Mouse (Mus musculus): ENCODE data around the gene Gpatch3.

Gpatch3 gene

DNA sequence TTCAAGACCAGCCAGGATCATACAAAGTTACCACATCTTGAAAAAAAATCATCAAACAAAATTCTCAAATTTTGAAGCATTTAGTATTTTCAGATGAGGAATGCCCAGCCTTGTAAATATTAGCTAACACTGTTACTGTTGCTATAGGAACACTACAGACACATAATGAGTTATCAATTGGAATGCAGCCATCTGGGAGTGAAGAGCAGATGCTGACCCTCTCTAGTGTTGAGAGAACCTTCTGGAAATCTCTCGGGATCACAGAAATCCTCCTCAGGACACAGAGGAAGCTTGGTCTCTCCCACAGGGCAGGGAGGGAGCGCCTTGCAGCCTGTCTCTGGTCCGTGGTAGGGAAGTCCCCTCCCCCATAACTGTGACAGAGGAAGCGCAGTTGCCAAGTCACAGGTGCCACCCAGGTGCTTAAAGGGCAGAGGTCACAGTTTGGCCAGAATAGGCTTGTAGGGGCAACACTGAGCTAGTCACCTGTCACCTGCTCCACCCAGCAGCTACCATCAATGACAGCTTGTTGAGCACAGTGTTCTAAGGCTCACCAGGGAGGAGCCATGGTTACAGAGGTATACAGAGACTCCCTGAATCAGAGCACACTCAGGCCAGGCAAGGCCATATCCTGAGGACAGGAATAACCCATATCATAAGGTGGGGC, 45.1 kb downstream of the Gpatch3 start:
- peak in 1 of 2 experiments; percentile 1 for DNase-seq (ENCODE audit: inconsistent age in 2 of 2, low spot score in 1 of 2)

DNA sequence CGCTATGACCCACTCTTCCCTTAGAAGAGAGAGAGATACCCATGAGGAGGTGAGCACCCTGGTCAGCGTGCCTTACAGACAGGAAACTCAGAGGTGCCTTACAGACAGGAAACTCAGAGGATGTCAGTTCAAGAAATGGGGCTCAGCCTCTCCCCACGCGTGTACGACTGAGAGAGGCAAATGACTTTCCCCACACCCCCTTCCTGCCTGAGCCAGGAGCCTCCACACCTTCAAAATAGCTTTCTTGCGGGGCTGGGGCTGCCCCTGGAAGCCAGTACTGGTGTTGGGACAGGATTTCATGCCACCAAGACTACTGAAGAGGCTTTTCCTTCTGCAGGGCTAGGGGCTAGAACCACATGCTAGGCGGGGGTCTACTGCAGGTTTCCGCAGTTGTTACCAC, 46.1 kb downstream of the Gpatch3 start:
- peak in 1 of 2 experiments; percentile 2 for DNase-seq (ENCODE audit: inconsistent age in 2 of 2, low spot score in 1 of 2)

DNA sequence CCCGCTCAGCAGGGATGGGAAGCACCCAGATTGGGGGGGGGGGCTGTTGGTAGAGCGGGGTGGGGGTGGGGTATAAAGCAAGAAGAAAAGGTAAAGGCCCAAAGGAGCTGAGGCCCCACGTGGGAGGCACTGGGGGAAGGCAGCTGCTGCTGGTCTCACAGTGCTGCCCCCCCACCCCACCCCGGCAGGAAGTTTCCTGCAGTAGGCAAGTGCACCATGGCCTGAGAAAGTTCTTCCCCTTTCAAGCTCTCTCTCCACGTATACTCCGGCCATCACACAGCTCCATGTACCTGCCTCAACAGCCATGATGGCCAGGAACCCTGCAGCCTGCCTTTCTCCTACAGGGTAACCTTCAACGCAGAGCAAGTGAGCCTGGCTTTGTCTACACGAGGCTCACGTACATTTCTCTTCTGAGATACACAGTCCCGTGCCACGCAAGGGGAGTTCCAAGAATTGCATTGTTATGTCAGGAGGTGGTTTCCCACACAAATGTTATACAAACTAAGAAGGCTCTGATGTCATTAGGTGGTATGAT, 47.7 kb downstream of the Gpatch3 start:
- DNase-seq (ENCODE audit: inconsistent age in 2 of 2, low spot score in 1 of 2), result no peak

DNA sequence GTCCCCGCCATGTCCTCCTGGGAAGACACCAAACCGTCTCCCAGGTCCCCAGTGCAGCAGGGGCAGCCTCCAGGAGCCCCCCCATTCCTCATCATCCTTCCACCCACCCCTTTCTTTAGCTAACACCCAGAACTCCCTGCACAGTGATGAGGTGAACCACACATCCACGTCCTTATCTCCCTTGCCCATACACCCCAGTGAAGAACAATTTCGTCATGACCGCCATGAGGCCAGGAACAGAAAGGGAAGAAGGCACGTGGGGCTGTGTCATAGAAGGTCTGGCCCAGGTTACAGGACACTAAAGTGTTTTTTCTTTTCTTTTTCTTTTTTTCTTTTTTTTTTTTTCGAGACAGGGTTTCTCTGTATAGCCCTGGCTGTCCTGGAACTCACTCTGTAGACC, 50.3 kb downstream of the Gpatch3 start:
- no peak for DNase-seq (ENCODE audit: inconsistent age in 2 of 2, low spot score in 1 of 2)

DNA sequence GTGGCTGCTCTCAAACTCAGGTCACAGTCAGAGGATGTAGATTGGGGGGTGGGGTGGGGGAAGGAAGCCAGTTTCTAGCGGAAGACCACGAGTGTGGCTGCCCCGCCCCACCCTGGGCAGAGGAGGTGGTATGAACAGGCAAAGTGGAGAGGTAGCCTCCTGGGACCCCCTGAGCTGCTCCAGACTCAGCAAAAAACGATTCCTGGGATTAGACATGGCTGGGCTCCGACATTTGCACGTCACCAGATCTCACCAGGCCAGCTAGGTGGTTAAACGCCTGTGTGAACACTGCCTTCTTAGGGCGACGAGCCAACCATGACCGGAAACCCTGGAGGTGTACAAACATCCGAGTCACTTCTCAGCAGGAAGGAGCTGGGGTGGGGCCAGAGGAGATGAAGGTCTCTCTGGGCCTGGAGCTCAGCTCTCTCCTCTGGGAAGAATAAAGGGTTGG, 51.1 kb downstream of the Gpatch3 start:
- peak; percentile 63 to 75 for DNase-seq (ENCODE audit: inconsistent age in 2 of 2, low spot score in 1 of 2)

DNA sequence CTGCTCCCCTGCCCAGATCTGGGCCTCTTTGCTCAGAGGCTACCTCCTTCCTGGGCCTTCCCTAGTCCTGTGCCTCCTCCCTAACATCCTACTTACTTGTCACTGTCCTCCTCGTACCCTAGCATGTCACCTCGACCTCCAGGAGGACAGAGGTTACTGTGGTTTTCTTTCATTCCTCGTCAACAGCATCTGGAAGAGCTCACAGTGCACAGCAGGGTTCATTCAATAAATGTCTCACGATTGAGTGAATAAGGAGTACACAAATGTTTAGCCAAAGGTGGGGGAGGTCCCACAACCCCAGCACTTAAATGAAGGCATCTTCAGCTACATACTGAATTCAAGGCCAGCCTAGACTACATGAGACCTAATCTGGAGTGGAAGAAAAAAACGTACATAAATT, 51.7 kb downstream of the Gpatch3 start:
- no peak for DNase-seq (ENCODE audit: inconsistent age in 2 of 2, low spot score in 1 of 2)

DNA sequence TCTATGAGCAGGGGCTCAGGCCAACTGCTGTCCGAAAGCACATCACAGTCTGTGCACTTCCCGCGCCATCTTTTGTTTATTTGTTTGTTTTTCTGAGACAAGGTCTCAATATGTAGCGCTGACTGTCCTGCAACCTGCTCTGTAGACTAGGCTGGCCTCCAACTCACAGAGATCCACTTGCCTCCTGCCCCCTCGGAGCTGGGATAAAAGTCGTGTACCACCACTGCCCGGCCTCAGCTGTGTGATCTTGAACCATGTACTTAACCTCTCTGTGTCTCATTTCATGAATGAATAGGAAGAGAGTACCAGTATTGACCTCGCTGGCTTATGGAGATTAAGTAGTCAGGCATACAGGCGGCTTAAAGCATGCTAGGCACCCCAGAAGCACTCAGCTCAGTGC, 52.1 kb downstream of the Gpatch3 start:
- DNase-seq (ENCODE audit: inconsistent age in 2 of 2, low spot score in 1 of 2), result no peak

DNA sequence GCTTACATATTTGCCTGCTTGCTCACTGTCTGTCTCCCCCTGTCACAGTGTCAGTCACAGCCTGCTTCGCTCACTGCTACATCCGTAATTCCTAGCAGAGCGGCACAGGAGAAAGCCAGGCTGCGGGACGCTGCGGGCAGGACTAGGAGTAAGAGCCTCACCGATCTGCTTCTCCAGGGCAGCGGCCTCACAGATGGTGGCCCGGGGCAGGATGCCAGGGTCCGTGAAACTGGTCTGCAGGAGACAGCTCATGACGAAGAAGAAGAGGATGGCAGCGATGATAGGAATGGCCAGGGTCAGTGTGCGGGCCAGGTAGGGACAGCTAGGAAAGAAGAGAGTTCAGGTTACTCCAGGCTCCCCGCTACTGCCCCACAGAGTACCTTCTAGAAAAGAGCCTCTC, 52.5 kb downstream of the Gpatch3 start:
- no peak for DNase-seq (ENCODE audit: inconsistent age in 2 of 2, low spot score in 1 of 2)

DNA sequence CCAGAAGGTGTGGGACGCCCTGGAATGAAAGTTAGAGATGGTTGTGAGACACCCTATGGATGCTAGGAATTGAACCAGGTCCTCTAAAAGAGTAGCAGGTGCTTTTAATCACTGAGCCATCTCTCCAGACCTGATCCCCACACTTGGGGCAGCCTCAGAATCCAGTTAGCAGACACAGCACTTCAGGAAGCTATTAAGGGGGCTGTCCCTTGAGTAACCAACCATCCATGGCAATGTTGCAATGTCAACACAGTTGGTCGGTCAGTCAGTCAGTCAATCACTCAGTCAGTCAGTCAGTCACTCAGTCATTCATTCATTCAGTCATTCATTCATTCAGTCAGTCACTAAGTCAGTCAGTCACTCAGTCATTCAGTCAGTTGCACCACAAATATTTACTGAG, 54.0 kb downstream of the Gpatch3 start:
- peak in 1 of 2 experiments; percentile 2 for DNase-seq (ENCODE audit: inconsistent age in 2 of 2, low spot score in 1 of 2)

DNA sequence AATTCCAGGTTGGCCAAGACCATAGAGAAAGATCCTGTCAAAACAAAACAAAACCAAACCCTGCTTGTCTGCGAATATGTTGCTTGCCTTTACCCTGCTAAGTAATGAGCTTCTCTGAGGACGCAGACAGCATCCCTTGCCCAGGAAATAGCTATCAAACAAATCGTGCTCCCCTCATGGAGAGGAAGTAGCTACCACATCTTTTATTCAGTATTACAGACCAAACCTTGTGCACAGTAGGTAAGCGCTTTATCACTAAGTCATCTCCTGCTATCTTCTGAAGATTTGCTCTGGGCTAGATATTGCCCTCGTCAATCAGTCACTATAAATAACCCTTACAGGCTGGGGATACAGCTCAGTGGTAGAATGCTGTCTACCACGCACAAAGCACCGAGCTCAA, 54.6 kb downstream of the Gpatch3 start:
- DNase-seq (ENCODE audit: inconsistent age in 2 of 2, low spot score in 1 of 2), result no peak

DNA sequence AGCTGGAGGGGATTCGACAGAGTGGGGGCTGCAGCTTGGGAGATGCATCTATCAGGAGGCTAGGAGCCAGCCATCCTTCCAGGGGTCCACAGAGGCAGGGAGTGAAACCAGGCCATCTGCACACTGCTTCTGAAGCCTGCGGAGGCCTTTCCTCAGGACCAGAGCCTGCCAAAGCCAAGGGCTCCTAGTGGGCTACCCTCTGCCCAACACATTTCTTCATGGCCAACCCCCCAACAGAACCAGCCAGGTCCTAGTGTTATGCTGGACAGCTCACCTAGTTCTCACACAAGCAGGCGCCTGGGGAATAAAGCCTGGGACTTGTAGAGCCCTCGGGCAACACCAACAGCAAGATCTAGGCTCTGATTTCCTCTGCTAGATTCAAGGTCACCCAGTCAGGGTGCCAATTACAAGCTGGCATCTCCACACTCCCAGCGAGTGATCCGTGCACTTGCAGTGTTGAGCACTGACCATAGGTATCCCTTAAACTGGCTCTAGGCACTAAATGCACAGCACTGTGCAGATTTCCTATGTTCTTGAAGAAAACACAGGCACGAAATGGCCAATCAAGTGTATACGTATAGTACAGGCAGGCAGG, 55.9 kb downstream of the Gpatch3 start:
- DNase-seq (ENCODE audit: inconsistent age in 2 of 2, low spot score in 1 of 2), result peak in 1 of 2 experiments; percentile 7

DNA sequence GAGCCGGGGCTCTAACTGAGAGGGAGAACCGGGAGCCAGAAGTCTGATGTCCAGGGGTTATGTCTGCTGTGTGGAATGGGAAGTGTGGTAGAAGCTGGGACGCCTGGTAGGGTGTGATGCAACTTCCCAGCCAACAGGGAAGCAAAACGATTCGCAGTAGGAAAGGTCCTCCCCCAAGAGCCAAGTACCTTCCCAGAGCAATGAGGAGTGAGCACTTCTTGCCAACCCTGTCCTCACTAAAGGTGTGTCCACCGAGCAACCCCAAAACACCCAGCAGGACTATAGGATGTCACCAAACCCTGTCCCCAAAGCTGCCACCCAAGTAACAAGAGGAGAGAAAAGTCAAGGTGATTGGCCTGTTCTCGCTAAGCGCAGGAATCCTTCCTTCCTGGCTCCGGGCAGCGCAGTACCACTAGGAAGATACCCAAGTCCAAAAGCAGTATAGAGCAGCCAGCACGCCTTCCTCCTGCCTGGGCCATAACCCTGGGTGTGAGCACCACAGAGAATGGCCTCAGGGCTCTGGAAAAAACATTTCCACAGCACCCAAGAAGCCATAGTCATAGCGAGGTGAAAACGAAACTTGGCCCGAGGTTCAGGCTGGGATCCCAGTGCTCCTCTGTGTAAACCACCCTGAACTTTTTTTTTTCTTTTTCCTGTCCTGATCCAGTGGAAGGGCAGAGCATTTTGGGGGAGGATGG, 56.7 kb downstream of the Gpatch3 start:
- peak; percentile 23 to 69 for DNase-seq (ENCODE audit: inconsistent age in 2 of 2, low spot score in 1 of 2)

DNA sequence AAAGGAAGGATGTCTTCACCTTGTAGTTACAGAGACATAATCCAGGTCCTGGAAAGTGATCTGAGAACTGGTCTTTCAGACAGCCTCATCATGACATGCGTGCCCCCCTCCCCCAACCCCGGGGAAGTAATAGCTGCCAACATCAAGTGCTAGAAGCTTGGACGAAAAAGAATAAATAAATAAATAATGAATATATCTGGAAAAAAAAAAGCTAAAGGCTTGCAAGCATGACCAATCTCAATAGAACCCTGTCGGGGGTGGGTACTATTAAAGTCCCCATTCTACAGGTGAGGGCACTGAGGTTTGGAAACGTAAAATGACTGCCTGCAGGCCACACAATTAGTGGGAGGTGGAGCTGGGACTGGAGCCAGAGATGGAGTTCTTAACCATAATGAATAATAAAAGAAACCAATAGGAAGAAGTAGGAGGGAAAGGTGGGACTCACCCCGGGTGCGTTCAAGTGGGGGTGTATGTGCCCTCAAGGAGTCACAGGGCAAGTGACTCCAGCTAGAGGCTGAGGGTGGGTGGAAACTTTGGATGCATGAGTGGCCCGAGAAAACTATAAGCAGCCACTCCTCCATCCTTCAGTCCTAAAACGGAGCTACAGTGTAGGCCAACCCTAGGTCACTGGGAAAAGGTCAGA, 57.3 kb downstream of the Gpatch3 start:
- DNase-seq (ENCODE audit: inconsistent age in 2 of 2, low spot score in 1 of 2), result peak; percentile 18 to 52

DNA sequence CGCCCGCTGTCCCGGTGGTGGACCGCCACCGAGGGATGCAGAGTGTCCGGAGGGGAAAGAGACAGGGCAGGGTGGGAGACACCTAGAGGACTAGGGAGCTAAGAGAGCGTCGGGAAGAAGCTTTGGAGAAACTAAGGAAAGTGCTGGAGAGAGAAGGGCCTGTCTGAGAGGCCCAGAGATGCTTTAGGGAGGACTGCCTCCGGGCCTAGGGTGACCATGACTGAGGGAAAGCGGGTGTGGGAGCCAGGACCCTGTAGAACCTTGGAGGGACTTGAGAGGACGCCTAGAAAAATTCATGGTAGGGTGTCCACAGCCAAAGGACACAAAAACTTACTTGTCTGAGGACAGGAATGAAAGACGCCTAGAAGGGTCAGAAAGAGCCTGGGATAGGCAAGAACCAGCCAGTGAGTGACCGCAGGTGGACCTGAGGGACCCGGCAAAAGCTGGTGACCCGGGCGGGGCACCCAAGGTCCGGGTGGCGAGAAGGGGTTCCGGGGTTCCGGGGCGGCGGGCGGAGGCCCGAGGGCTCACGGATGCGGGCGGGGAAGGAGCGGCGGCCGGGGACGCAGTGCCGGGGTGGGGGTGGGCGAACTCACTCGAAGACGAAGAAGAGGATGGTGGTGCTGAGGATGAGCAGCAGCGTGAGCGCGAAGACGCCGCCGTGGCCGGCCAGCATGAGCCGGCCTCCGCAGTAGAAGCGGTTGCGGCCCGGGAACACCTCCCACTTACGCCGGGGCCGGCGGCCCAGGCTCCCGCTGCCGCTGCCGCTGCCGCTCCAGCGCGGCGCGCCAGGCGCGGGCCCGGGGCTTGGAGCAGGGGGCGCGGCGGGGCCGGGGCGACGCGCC, 58.2 kb downstream of the Gpatch3 start:
- DNase-seq (ENCODE audit: inconsistent age in 2 of 2, low spot score in 1 of 2), result peak; percentile 66 to 71

DNA sequence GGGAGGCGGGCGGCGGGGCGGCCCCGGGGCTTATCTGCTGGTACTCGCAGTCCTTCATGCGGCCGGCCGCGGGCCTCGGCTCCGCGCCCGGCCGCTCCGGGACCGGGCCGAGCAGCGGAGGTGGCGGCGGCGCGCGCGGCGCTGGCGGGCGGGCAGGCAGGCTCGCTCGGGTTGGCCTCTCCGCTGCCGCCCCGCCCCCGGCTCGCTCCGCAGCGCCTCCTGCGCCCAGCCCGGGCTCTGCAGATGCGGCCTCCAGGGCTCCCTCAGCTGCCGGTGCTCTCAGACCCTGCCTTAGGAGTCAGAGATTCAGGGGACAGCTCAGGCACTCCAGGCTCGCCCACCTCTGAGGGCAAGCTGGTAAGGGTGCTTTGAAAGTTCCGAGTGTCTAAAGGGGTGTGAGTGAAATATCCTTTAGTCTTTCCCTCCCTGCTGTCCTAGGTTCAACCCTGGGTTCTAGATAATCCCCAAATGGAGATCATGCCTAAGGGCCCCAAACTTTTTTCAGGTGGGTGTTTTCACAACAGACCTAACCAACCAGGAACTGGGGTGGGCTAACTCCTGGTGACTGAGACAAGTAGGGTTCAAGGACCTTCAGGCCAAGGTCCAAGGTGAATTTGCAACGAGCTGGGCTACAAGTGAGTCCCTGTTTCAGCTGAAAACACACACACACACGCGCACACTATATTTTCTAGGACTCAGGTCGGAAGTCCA, 58.9 kb downstream of the Gpatch3 start:
- DNase-seq (ENCODE audit: inconsistent age in 2 of 2, low spot score in 1 of 2), result peak; percentile 92 to 96
